Mouse (Mus musculus) embryonic fibroblast, embryonic 13.5 days (primary cell): ENCODE data around the gene Schip1. TPM values are rescaled to one million over a fixed set of nuclear protein-coding genes. Genes with fewer than 3 reads are reported as not detected.

Experiments
- H3K27ac ChIP-seq: 2 replicates; pipeline ENCODE4 v1.5.1; 2012; ENCODE audit warnings: low read length, control low read depth, inconsistent platforms; ENCODE audit not compliant: insufficient read depth
- H3K4me1 ChIP-seq: 2 replicates; pipeline ENCODE4 v1.6.1; 2011; ENCODE audit warnings: low read length; ENCODE audit not compliant: control insufficient read depth, insufficient read depth
- H3K4me3 ChIP-seq: 2 replicates; pipeline ENCODE4 v1.5.1; 2011; ENCODE audit warnings: mild to moderate bottlenecking, control low read depth, low read length; ENCODE audit not compliant: insufficient read depth
- CTCF ChIP-seq: IDR thresholded peaks from 2 replicates; pipeline ENCODE4 v1.5.1; 2011; ENCODE audit warnings: mild to moderate bottlenecking, control low read depth, low read length, moderate library complexity, borderline replicate concordance; ENCODE audit not compliant: insufficient read depth
- POLR2A ChIP-seq: IDR thresholded peaks from 2 replicates; pipeline ENCODE4 v1.6.1; 2011; ENCODE audit warnings: low read depth, mild to moderate bottlenecking, control low read depth, low read length, moderate library complexity
- polyA plus RNA-seq: library from polyadenylated mRNA; stranded (reverse); fragments of >200 nt; gene quantifications from 2 replicates; pipeline ENCODE4 v1.2.4, GENCODE M21; 2011; ENCODE audit warnings: low read depth; ENCODE audit not compliant: missing spikeins, insufficient read length

Gene Schip1
- polyA plus RNA-seq, 1 experiment: 47.5 TPM

- H3K27ac ChIP-seq: no peak overlapping the region
- TF ChIP-seq CTCF (no peak), POLR2A (no peak)
- peaks cover 8% of the 10 kb centered on the region for H3K4me1 ChIP-seq
- no peak overlapping the region for H3K4me3 ChIP-seq
Measured at GRCm38 (mm10) chr3:68568716-68569115, 504.1 kb downstream of the Schip1 start.

GRCm38 (mm10) chr3:68570319-68570718, 505.7 kb downstream of the Schip1 start:
- H3K4me3 ChIP-seq: no peak overlapping the region
- no peak for TF ChIP-seq CTCF
- no peak for TF ChIP-seq POLR2A
- H3K27ac ChIP-seq: no peak overlapping the region
- H3K4me1 ChIP-seq: peaks cover 8% of the 10 kb centered on the region

- no peak overlapping the region for H3K27ac ChIP-seq
Measured at GRCm38 (mm10) chr3:68572249-68573225, 507.9 kb downstream of the Schip1 start.

GRCm38 (mm10) chr3:68573226-68573624, 508.6 kb downstream of the Schip1 start:
- Histone ChIP-seq H3K27ac (no peak overlapping the region), H3K4me1 (peaks cover 6% of the 10 kb centered on the region; the same call in 1 of the 2 replicates), H3K4me3 (no peak overlapping the region)
- TF ChIP-seq POLR2A (no peak), CTCF (no peak)

More at GRCm38 (mm10) chr3:68572249-68573225, 507.9 kb downstream of the Schip1 start:
- H3K4me3 ChIP-seq: no peak overlapping the region
- peaks cover 8% of the 10 kb centered on the region; the same call in 1 of the 2 replicates for H3K4me1 ChIP-seq
- TF ChIP-seq POLR2A (0 out of 2 replicates have a peak, but pooled peaks have one; percentile 29), CTCF (no peak)

- H3K27ac ChIP-seq: no peak overlapping the region
- H3K4me3 ChIP-seq: no peak overlapping the region
- TF ChIP-seq CTCF (no peak), POLR2A (no peak)
- peaks cover 6% of the 10 kb centered on the region; the same call in 1 of the 2 replicates for H3K4me1 ChIP-seq
Measured at GRCm38 (mm10) chr3:68574097-68574496, 509.5 kb downstream of the Schip1 start.

- no peak for TF ChIP-seq POLR2A
- no peak for TF ChIP-seq CTCF
- Histone ChIP-seq H3K4me3 (no peak overlapping the region), H3K4me1 (peaks cover 6% of the 10 kb centered on the region; the same call in 1 of the 2 replicates), H3K27ac (no peak overlapping the region)
Measured at GRCm38 (mm10) chr3:68574565-68574964, 510.0 kb downstream of the Schip1 start.

GRCm38 (mm10) chr3:68575636-68576340, 511.2 kb downstream of the Schip1 start:
- TF ChIP-seq POLR2A (no peak), CTCF (no peak)
- H3K27ac ChIP-seq: no peak overlapping the region
- H3K4me1 ChIP-seq: peaks cover 6% of the 10 kb centered on the region; the same call in 1 of the 2 replicates
- H3K4me3 ChIP-seq: no peak overlapping the region

GRCm38 (mm10) chr3:68576431-68576830, 511.8 kb downstream of the Schip1 start:
- TF ChIP-seq POLR2A (no peak), CTCF (no peak)
- H3K4me1 ChIP-seq: peaks cover 6% of the 10 kb centered on the region; the same call in 1 of the 2 replicates
- no peak overlapping the region for H3K27ac ChIP-seq
- H3K4me3 ChIP-seq: no peak overlapping the region

GRCm38 (mm10) chr3:68576948-68577347, 512.3 kb downstream of the Schip1 start:
- Histone ChIP-seq H3K4me3 (no peak overlapping the region), H3K27ac (no peak overlapping the region), H3K4me1 (peaks cover 6% of the 10 kb centered on the region; the same call in 1 of the 2 replicates)
- TF ChIP-seq POLR2A: no peak
- no peak for TF ChIP-seq CTCF
